Mouse (Mus musculus) erythroblast, embryonic 14.5 days (primary cell): Measurements from ENCODE around the gene Sulf2. TPM values are rescaled to one million over a fixed set of nuclear protein-coding genes. Genes with fewer than 3 reads are reported as not detected.

Experiments used
- H3K27me3 ChIP-seq: 2 replicates; pipeline ENCODE4 v1.6.1; 2012; ENCODE audit warnings: inconsistent platforms; ENCODE audit not compliant: control insufficient read depth
- H3K36me3 ChIP-seq: 2 replicates; pipeline ENCODE4 v1.6.1; 2012; ENCODE audit warnings: mild to moderate bottlenecking, inconsistent platforms; ENCODE audit not compliant: control insufficient read depth
- H3K4me1 ChIP-seq: 2 replicates; pipeline ENCODE4 v1.6.1; 2012; ENCODE audit warnings: inconsistent platforms; ENCODE audit not compliant: control insufficient read depth
- H3K4me3 ChIP-seq: replicated peaks from 2 replicates; pipeline ENCODE3; 2012; ENCODE audit warnings: moderate library complexity, mild to moderate bottlenecking, inconsistent platforms
- H3K9me3 ChIP-seq: 2 replicates; pipeline ENCODE4 v1.6.1; 2012; ENCODE audit warnings: low read length, inconsistent platforms, mixed read lengths; ENCODE audit not compliant: control insufficient read depth
- GATA1 ChIP-seq: IDR thresholded peaks from 2 replicates; pipeline ENCODE4 v1.6.1; 2012; ENCODE audit warnings: low read length, inconsistent platforms, mixed read lengths
- TAL1 ChIP-seq: IDR thresholded peaks from 3 replicates; pipeline ENCODE4 v1.6.1; 2012; ENCODE audit warnings: low read length, inconsistent platforms, mixed read lengths
- polyA plus RNA-seq: library from polyadenylated mRNA; stranded (reverse); fragments of >175 nt; gene quantifications from 2 replicates; pipeline ENCODE4 v1.2.3, GENCODE M21; 2012

Sulf2 gene
- polyA plus RNA-seq, 1 experiment: 0.01 TPM

- H3K36me3 ChIP-seq: no peaks in the 10 kb centered on the region
- H3K9me3 ChIP-seq: no peaks in the 10 kb centered on the region; the same call in 1 of the 2 replicates
- H3K4me3 ChIP-seq: no peak overlapping the region
- H3K4me1 ChIP-seq: no peaks in the 10 kb centered on the region
- no peaks in the 10 kb centered on the region for H3K27me3 ChIP-seq
- TF ChIP-seq GATA1: no peak
- TF ChIP-seq TAL1: no peak
Observed at GRCm38 (mm10) chr2:166100309-166101262, 54.9 kb downstream of the Sulf2 start.

GRCm38 (mm10) chr2:166098292-166098933, 57.0 kb downstream of the Sulf2 start:
- H3K9me3 ChIP-seq: peaks cover 3% of the 10 kb centered on the region; the same call in 1 of the 2 replicates
- H3K27me3 ChIP-seq: no peaks in the 10 kb centered on the region
- H3K4me3 ChIP-seq: no peak overlapping the region
- H3K36me3 ChIP-seq: no peaks in the 10 kb centered on the region
- TF ChIP-seq TAL1 (no peak), GATA1 (no peak)
- no peaks in the 10 kb centered on the region for H3K4me1 ChIP-seq

- no peak for TF ChIP-seq TAL1
- TF ChIP-seq GATA1: no peak
- no peak overlapping the region for H3K4me3 ChIP-seq
- no peaks in the 10 kb centered on the region for H3K27me3 ChIP-seq
- H3K36me3 ChIP-seq: no peaks in the 10 kb centered on the region
- H3K4me1 ChIP-seq: no peaks in the 10 kb centered on the region
- H3K9me3 ChIP-seq: peaks cover 3% of the 10 kb centered on the region; the same call in 1 of the 2 replicates
Observed at GRCm38 (mm10) chr2:166097443-166098291, 57.8 kb downstream of the Sulf2 start.

- Histone ChIP-seq H3K4me3 (no peak overlapping the region), H3K9me3 (peaks cover 3% of the 10 kb centered on the region; the same call in 1 of the 2 replicates), H3K36me3 (no peaks in the 10 kb centered on the region), H3K4me1 (no peaks in the 10 kb centered on the region), H3K27me3 (no peaks in the 10 kb centered on the region)
- TF ChIP-seq TAL1: no peak
- no peak for TF ChIP-seq GATA1
Observed at GRCm38 (mm10) chr2:166096834-166097233, 58.6 kb downstream of the Sulf2 start.

GRCm38 (mm10) chr2:166096300-166096699, 59.2 kb downstream of the Sulf2 start:
- TF ChIP-seq GATA1 (no peak), TAL1 (no peak)
- H3K4me1 ChIP-seq: no peaks in the 10 kb centered on the region
- H3K9me3 ChIP-seq: peaks cover 3% of the 10 kb centered on the region; the same call in 1 of the 2 replicates

GRCm38 (mm10) chr2:166092412-166092811, 63.1 kb downstream of the Sulf2 start:
- H3K4me3 ChIP-seq: no peak overlapping the region
- no peaks in the 10 kb centered on the region for H3K36me3 ChIP-seq
- TF ChIP-seq GATA1 (no peak), TAL1 (no peak)
- H3K4me1 ChIP-seq: no peaks in the 10 kb centered on the region
- H3K9me3 ChIP-seq: peaks cover 3% of the 10 kb centered on the region; the same call in 1 of the 2 replicates
- H3K27me3 ChIP-seq: no peaks in the 10 kb centered on the region

More at GRCm38 (mm10) chr2:166096300-166096699, 59.2 kb downstream of the Sulf2 start:
- no peaks in the 10 kb centered on the region for H3K36me3 ChIP-seq
- no peak overlapping the region for H3K4me3 ChIP-seq
- no peaks in the 10 kb centered on the region for H3K27me3 ChIP-seq

- H3K4me1 ChIP-seq: no peaks in the 10 kb centered on the region
- H3K4me3 ChIP-seq: no peak overlapping the region
- no peaks in the 10 kb centered on the region for H3K36me3 ChIP-seq
- no peaks in the 10 kb centered on the region for H3K27me3 ChIP-seq
- H3K9me3 ChIP-seq: peaks cover 3% of the 10 kb centered on the region; the same call in 1 of the 2 replicates
- TF ChIP-seq TAL1 (no peak), GATA1 (no peak)
Observed at GRCm38 (mm10) chr2:166091599-166091998, 63.9 kb downstream of the Sulf2 start.

GRCm38 (mm10) chr2:166090131-166090581, 65.3 kb downstream of the Sulf2 start:
- TF ChIP-seq GATA1 (no peak), TAL1 (no peak)
- no peaks in the 10 kb centered on the region for H3K4me1 ChIP-seq
- H3K27me3 ChIP-seq: no peaks in the 10 kb centered on the region
- H3K36me3 ChIP-seq: no peaks in the 10 kb centered on the region
- peaks cover 3% of the 10 kb centered on the region; the same call in 1 of the 2 replicates for H3K9me3 ChIP-seq
- H3K4me3 ChIP-seq: no peak overlapping the region
